Mouse (Mus musculus) neural tube, embryonic 14.5 days (tissue): Measurements from ENCODE around the gene Cyp2w1. TPM values are rescaled to one million over a fixed set of nuclear protein-coding genes. Genes with fewer than 3 reads are reported as not detected.

Experiments used
- ATAC-seq: fragments of 200-750 bp; cut with Nextera tagmentation; 2 replicates; pipeline ENCODE4 v1.8.0; 2017; ENCODE audit warnings: low read depth, mild to moderate bottlenecking, moderate TSS enrichment, moderate library complexity
- H3K27ac ChIP-seq: fragments of 300-500 bp; sonication (generic); 2 replicates; pipeline ENCODE4 v1.5.1; 2014; ENCODE audit warnings: low read depth, mild to moderate bottlenecking, control low read depth, low read length, moderate library complexity, mixed read lengths
- H3K27me3 ChIP-seq: fragments of 300-500 bp; sonication (generic); 2 replicates; pipeline ENCODE4 v1.6.1; 2014; ENCODE audit warnings: low read length; ENCODE audit not compliant: control insufficient read depth, insufficient read depth
- H3K36me3 ChIP-seq: fragments of 300-500 bp; sonication (generic); 2 replicates; pipeline ENCODE4 v1.6.1; 2014; ENCODE audit warnings: low read length, mixed read lengths; ENCODE audit not compliant: control insufficient read depth, insufficient read depth
- H3K4me1 ChIP-seq: fragments of 300-500 bp; sonication (generic); 2 replicates; pipeline ENCODE4 v1.6.1; 2014; ENCODE audit warnings: low read length; ENCODE audit not compliant: control insufficient read depth, insufficient read depth
- H3K4me2 ChIP-seq: fragments of 300-500 bp; sonication (generic); 2 replicates; pipeline ENCODE4 v1.6.1; 2014; ENCODE audit warnings: mild to moderate bottlenecking, low read depth, low read length, control low read depth
- H3K4me3 ChIP-seq: fragments of 300-500 bp; sonication (generic); 2 replicates; pipeline ENCODE4 v1.5.1; 2014; ENCODE audit warnings: low read depth, low read length, control low read depth, mixed read lengths
- H3K9ac ChIP-seq: fragments of 300-500 bp; sonication (generic); replicated peaks from 2 replicates; pipeline ENCODE4 v1.6.1; 2014; ENCODE audit warnings: low read depth, mild to moderate bottlenecking, control low read depth, low read length, mixed read lengths
- H3K9me3 ChIP-seq: fragments of 300-500 bp; sonication (generic); 2 replicates; pipeline ENCODE4 v1.6.1; 2016; ENCODE audit warnings: low read length; ENCODE audit not compliant: control insufficient read depth
- WGBS: fragments of 180-500 bp; shearing (Covaris S2); extraction: QIAGEN DNeasy Blood & Tissue Kit; methylation state at CpG from one replicate; pipeline ENCODE4 v1.1.7; 2014; 5-methylcytosine and 5-hydroxymethylcytosine counted together
- polyA plus RNA-seq: library from polyadenylated mRNA; unstranded; fragments of >200 nt; fragmentation: Nextera tagmentation; extraction: Ambion mirVana; gene quantifications from 2 replicates; pipeline ENCODE4 v1.2.1, GENCODE M21; 2014

Gene Cyp2w1
- polyA plus RNA-seq, 1 experiment from 2014 or later = not detected

- no peak within 1 kb of the TSS for H3K4me3 ChIP-seq
- no peak within 1 kb of the TSS; the same call in 1 of the 2 replicates for H3K27ac ChIP-seq
- H3K36me3 ChIP-seq = no peaks in the 10 kb centered on the region
- ATAC-seq = no peak
- peaks cover 10% of the 10 kb centered on the region; the same call in 1 of the 2 replicates for H3K4me1 ChIP-seq
- no peak within 1 kb of the TSS for H3K4me2 ChIP-seq
- no peaks in the 10 kb centered on the region for H3K9me3 ChIP-seq
- H3K9ac ChIP-seq = no peak within 1 kb of the TSS
- 82% methylated on average over 18 of the region's 18 CpGs for WGBS
- H3K27me3 ChIP-seq = no peaks in the 10 kb centered on the region
Observed at GRCm38 (mm10) chr5:139377468-139378270, 25.3 kb downstream of the Cyp2w1 start, which contains the start of gene Gpr146. Gene Gpr146 (plus strand): TSS chr5:139377697.

- no peak overlapping the region for H3K9ac ChIP-seq
- no peak overlapping the region for H3K4me2 ChIP-seq
- 92% methylated on average over 7 of the region's 7 CpGs for WGBS
- no peak overlapping the region for H3K4me3 ChIP-seq
- H3K27ac ChIP-seq = no peak overlapping the region
- ATAC-seq = no peak
- no peaks in the 10 kb centered on the region for H3K9me3 ChIP-seq
- H3K27me3 ChIP-seq = no peaks in the 10 kb centered on the region
- no peaks in the 10 kb centered on the region for H3K36me3 ChIP-seq
- peaks cover 8% of the 10 kb centered on the region; the same call in 1 of the 2 replicates for H3K4me1 ChIP-seq
Observed at GRCm38 (mm10) chr5:139378271-139378556, 25.8 kb downstream of the Cyp2w1 start.

- Histone ChIP-seq H3K4me1 (peaks cover 8% of the 10 kb centered on the region; the same call in 1 of the 2 replicates), H3K9ac (no peak overlapping the region), H3K4me2 (no peak overlapping the region), H3K9me3 (no peaks in the 10 kb centered on the region), H3K4me3 (no peak overlapping the region), H3K27ac (no peak overlapping the region; the same call in 1 of the 2 replicates), H3K36me3 (no peaks in the 10 kb centered on the region), H3K27me3 (no peaks in the 10 kb centered on the region)
- WGBS = 54% methylated on average over 21 of the region's 21 CpGs
- no peak for ATAC-seq
Observed at GRCm38 (mm10) chr5:139378986-139379629, 26.7 kb downstream of the Cyp2w1 start.

DNA sequence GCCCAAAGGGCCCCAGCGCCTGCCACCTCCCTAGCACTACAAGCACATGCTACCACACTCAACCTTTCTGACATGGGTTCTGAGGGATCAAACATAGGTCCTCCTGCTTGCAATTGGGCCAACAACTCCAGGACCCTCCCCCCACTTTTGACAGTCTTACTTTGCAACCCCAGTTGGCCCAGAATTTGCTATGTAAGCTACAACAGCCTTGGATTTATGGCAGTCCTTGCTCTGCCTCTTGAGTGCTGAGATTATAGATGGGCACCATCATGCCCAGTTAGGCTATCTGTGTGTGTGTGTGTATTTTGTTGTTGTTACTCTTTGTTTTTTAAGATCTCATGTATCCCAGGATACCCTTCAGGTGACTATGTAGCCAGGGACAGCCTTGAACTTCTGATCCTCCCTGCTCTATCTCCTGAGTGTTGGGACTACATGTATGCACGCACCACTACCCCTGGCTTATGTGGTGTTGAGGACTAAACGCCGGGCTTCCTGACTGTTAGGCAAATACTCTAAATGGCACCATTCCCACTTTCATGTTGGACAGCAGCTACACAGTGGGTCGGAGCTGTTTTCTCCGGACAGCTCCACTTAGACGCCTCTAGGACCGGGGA lies 27.5 kb downstream of the Cyp2w1 start:
- H3K27ac ChIP-seq = 0 out of 2 replicates have a peak overlapping the region, but pooled peaks have one; percentile 25
- H3K9me3 ChIP-seq = no peaks in the 10 kb centered on the region
- 24% methylated on average over 8 of the region's 8 CpGs for WGBS
- H3K4me1 ChIP-seq = peaks cover 8% of the 10 kb centered on the region; the same call in 1 of the 2 replicates
- H3K9ac ChIP-seq = peak overlapping the region; percentile 67; the same call in 1 of the 2 replicates
- H3K4me3 ChIP-seq = peak overlapping the region; percentile 55
- no peaks in the 10 kb centered on the region for H3K36me3 ChIP-seq
- peak overlapping the region; percentile 91 for H3K4me2 ChIP-seq
- no peaks in the 10 kb centered on the region for H3K27me3 ChIP-seq
- ATAC-seq = peak; percentile 53; the same call in 1 of the 2 replicates

DNA sequence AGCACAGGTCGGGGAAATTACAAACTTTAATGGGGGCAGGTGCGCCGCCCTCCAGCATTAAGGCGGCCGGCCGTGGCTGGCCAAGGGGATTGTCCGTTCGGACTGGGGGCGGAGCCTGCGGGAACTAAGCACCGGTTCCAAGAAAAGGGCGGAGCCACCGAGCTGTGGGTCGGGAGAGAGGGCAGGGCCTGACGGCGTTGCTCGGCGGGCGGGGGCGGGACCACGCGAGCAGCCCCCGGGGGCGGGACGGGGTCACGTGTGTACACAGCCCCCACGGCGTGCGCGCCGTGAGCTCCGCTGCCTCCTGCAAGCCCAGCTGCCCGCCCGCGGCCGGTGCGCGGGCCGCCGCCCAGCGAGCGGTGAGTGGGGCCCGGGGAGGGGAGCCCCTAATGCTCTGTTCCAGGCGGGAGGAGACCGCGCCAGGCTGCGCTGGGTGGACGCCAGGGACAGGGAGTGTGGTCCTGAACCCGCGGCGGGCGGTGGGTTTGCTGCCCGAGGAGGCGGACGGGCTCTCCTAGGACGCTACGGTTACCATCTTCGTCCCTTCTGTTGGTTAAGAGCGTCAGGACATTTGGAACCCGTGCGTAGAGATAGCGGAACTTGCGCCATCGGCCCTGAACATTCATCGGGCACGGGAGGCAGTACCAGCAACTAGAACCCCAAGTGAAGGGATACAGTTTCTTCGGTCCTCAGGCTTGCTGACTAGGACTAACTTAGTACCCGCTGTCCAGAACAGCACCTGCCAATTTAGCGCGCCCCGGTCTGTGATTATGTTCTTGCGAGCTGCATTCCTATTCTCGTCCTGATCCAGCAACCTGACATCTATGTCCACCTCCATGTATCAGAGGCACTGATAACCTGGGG lies 28.2 kb downstream of the Cyp2w1 start:
- no peaks in the 10 kb centered on the region for H3K36me3 ChIP-seq
- peak; percentile 68 for ATAC-seq
- peak overlapping the region; percentile 91 for H3K4me2 ChIP-seq
- peaks cover 8% of the 10 kb centered on the region; the same call in 1 of the 2 replicates for H3K4me1 ChIP-seq
- WGBS = 2% methylated on average over 49 of the region's 73 CpGs
- peak overlapping the region; percentile 55 for H3K4me3 ChIP-seq
- H3K27ac ChIP-seq = peak overlapping the region; percentile 25
- no peaks in the 10 kb centered on the region for H3K9me3 ChIP-seq
- H3K27me3 ChIP-seq = no peaks in the 10 kb centered on the region
- H3K9ac ChIP-seq = peak overlapping the region; percentile 67

DNA sequence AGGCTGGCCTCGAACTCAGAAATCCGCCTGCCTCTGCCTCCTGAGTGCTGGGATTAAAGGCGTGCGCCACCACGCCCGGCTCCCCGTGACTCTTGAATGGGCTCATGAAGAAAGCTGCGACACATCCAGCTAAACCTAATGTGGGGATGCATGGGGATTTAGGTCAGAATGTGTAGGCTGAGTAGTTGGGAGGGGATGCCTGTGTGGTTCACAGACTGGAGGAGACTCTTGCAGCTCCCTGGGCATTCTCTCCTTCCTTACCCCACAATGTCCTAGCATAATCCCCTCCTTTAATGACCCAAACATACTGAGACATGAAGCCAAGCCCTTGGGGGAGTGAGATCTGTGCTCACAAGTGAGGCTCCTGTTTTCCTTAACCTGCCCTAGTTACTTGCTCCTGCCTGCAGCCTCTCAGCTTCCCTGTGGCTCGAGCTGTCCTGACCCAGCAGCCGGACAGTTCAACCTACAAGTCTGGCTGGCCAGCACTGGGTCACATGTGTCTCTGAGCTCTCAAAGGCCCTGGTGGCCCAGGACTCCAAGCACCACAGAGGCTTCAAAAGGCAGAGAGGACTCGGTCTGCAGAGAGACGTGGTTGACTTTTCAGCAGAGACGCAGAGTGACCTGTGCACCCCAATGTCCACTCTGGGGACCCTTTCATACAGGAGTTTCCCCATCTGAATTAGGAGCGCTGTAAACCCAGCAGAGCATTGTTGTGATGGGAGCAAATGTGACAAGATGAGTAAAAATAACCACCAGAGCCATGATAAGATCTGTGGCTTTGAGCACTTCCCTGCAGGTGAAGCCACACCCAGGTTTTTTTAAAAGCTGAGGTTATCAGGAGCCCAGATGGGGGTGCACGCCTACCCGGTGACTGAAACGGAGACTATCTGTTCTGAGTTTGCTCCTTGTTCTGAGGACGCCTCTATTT lies 29.4 kb downstream of the Cyp2w1 start:
- H3K9ac ChIP-seq = no peak overlapping the region
- peaks cover 8% of the 10 kb centered on the region; the same call in 1 of the 2 replicates for H3K4me1 ChIP-seq
- ATAC-seq = no peak
- H3K4me3 ChIP-seq = no peak overlapping the region
- H3K4me2 ChIP-seq = no peak overlapping the region
- H3K27me3 ChIP-seq = no peaks in the 10 kb centered on the region
- H3K36me3 ChIP-seq = no peaks in the 10 kb centered on the region
- H3K9me3 ChIP-seq = no peaks in the 10 kb centered on the region
- H3K27ac ChIP-seq = no peak overlapping the region
- WGBS = 88% methylated on average over 17 of the region's 18 CpGs

DNA sequence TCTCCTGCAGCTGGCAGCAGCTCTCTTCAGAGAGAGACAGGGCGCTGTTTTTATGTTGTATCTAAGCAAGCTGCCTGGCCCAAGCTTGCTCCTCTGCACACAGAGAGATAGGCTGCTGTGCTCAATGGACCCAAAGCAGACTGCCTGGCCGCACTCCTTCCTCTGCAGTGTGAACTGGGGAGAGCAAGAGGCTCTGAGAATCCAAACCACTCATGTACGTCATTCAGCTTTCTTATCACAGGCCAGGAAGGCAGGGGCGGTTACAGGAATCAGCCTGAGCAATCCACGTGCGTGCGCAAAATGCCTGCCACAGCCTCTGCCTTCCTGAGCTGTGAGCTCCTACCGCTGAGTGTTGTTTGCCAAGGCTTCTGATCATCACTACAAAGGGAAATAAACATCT lies 30.3 kb downstream of the Cyp2w1 start:
- ATAC-seq = no peak
- Histone ChIP-seq H3K27me3 (no peaks in the 10 kb centered on the region), H3K4me2 (no peak overlapping the region), H3K36me3 (no peaks in the 10 kb centered on the region), H3K4me1 (peaks cover 9% of the 10 kb centered on the region), H3K27ac (peak overlapping the region; percentile 45), H3K9me3 (no peaks in the 10 kb centered on the region), H3K9ac (0 out of 2 replicates have a peak overlapping the region, but pooled peaks have one; percentile 13), H3K4me3 (no peak overlapping the region)
- 62% methylated on average over 8 of the region's 8 CpGs for WGBS
